Mouse (Mus musculus): ENCODE results near the gene Brox. TPM values are rescaled to one million over a fixed set of nuclear protein-coding genes. Genes with fewer than 3 reads are reported as not detected.

Gene Brox
- total RNA-seq, 1 experiment from 2014 or later: 67.0 TPM

Other genes starting within 250 kb of the Brox start
- gene Disp1, start 75.7 kb downstream of the Brox start, total RNA-seq (2017): 3.6 to 12.6 TPM (median 6.5 TPM) in 3 replicates
- 84.3 to 93.7 TPM (median 84.8 TPM) in 3 replicates for gene Aida, start 679 bp downstream of the Brox start, total RNA-seq (2017)
- gene Mia3, start 72.3 kb upstream of the Brox start, total RNA-seq (2017): 152 to 289 TPM (median 253 TPM) in 3 replicates
- gene Taf1a, start 91.7 kb upstream of the Brox start, total RNA-seq (2017): 10.9 to 33.3 TPM (median 14.9 TPM) in 3 replicates
- gene Hhipl2, start 120.9 kb upstream of the Brox start, total RNA-seq (2017): 0.43 TPM in 1 of 3 replicates, not detected in the others